Mouse (Mus musculus): ENCODE data around the gene Opcml.

GRCm38 (mm10) chr9:28686942-28687611, 896.5 kb downstream of the Opcml start:
- TF ChIP-seq CTCF (IDR thresholded peaks at IDR 0.05; ENCODE audit: low read depth) = no peak
- no peak for TF ChIP-seq EP300 (IDR thresholded peaks at IDR 0.05; ENCODE audit: low read depth)
